Mouse (Mus musculus): Measurements from ENCODE around the gene Ltbp3. TPM values are rescaled to one million over a fixed set of nuclear protein-coding genes. Genes with fewer than 3 reads are reported as not detected.
A peak's percentile ranks its signal among the peaks of the same experiment; 100 is the strongest.

Gene Ltbp3
- polyA plus RNA-seq, 1 experiment from 2014 or later: 30.1 TPM

DNA sequence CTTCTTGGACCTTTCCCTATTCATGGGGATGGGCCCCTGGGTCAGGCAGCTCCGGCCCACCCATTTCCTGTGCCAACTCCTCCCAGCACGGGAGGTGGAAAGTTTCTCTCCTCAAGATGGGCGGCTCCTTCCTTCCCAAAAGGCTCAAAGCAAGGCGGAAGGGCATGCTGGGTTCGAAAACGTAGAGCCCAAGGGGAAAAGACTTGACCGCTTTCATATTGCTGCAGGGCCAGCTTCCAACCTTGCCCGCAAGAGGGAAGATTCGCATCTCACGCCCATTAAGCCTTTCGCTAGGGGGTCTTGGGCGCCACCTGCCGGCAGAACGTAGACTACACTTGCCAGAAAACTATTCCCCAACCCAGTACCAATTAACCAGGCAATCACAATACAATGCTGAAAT, 13.0 kb upstream of the Ltbp3 start:
- H3K4me2 ChIP-seq (ENCODE audit: low read length): peak overlapping the region; percentile 98
- H3K4me1 ChIP-seq (replicated peaks; ENCODE audit: control insufficient read depth, insufficient read depth, low read length): peaks cover 57% of the 10 kb centered on the region
- ATAC-seq (replicated peaks; ENCODE audit: low FRiP score, low TSS enrichment, low read depth) (no peak), DNase-seq (ENCODE audit: low spot score) (peak; percentile 99)
- H3K9me3 ChIP-seq (ENCODE audit: control insufficient read depth, low read length): no peaks in the 10 kb centered on the region
- no peak overlapping the region for H3K27ac ChIP-seq (ENCODE audit: low read depth)
- WGBS: 2% methylated on average over 14 of the region's 14 CpGs
- peak overlapping the region; percentile 30; the same call in 1 of the 2 replicates for H3K9ac ChIP-seq (ENCODE audit: low read length)
- no peaks in the 10 kb centered on the region for H3K27me3 ChIP-seq (replicated peaks; ENCODE audit: control insufficient read depth, insufficient read depth, low read length)
- peaks cover 12% of the 10 kb centered on the region for H3K36me3 ChIP-seq (ENCODE audit: control insufficient read depth, insufficient read depth, low read length)
- H3K4me3 ChIP-seq (ENCODE audit: low read depth, low read length): peak overlapping the region; percentile 92

DNA sequence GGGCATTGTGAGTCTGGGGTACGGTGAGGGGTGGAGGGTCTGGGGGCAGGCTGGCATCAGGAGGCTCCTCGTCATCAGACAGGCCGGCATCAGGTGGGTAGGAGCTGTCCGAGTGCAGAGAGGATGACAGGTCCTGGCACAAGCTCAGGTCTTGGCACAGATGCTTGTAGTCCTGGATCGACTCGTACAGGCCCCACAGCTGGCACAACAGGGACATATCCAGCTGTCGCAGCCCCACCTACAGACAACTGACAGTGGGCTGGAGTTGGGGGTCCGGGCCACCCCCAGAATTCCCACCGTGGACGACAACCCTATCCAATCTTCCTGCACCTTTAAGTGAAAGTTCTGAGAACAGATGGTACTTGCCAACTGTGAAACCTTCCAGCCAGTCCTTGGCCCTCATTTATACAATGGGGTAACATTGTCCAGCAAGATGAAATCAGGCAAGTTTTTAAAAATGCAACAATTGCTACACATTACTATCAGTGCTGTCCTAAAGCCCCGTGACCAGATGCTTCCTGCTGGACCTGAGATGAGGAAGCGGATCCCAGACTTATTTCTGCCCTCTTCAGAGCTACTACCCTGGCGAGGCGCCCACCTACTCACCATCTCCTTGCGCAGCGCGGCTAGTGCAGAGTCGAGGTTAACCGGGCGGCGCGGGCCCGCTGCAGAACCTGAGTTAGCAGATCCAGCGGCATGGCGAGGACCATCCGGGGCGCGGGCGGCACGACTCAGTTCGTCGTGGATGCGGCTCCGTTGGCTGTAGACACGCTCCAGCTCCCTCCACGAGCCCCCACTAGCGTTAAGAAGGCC, 11.9 kb upstream of the Ltbp3 start:
- 9% methylated on average over 37 of the region's 37 CpGs for WGBS
- DNase-seq (ENCODE audit: low spot score) (peak; percentile 81), ATAC-seq (replicated peaks; ENCODE audit: low FRiP score, low TSS enrichment, low read depth) (peak; percentile 13)
- Histone ChIP-seq H3K36me3 (ENCODE audit: control insufficient read depth, insufficient read depth, low read length) (peaks cover 10% of the 10 kb centered on the region), H3K27me3 (replicated peaks; ENCODE audit: control insufficient read depth, insufficient read depth, low read length) (no peaks in the 10 kb centered on the region), H3K9me3 (ENCODE audit: control insufficient read depth, low read length) (no peaks in the 10 kb centered on the region), H3K4me2 (ENCODE audit: low read length) (peak overlapping the region; percentile 98), H3K4me1 (replicated peaks; ENCODE audit: control insufficient read depth, insufficient read depth, low read length) (peaks cover 57% of the 10 kb centered on the region), H3K4me3 (ENCODE audit: low read depth, low read length) (peak overlapping the region; percentile 92), H3K27ac (ENCODE audit: low read depth) (peak overlapping the region; percentile 90), H3K9ac (ENCODE audit: low read length) (peak overlapping the region; percentile 99)

DNA sequence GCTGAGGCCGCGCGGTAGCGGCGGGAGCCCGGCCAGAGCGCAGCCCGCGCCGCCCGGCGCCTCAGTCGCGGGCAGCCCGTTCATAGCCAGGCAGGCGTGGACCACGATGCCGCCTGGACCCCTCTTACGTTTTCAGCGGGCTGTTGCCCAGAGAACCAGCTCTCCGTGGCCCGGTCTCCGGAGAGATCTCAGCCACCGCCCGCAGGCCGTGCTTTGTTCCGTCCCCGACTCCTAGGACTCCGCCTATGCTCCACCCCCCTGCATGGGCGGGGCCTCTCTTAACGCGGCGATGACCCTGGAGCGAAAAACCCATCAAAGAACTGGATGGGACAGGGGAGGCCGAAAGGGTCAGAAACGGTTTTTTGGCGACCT, 11.3 kb upstream of the Ltbp3 start, which contains the start of gene Fam89b:
Gene Fam89b (minus strand): TSS at position 210 of the 372 bp plus-strand sequence.
- ATAC-seq (replicated peaks; ENCODE audit: low FRiP score, low TSS enrichment, low read depth) (peak; percentile 75), DNase-seq (ENCODE audit: low spot score) (peak; percentile 93)
- no peaks in the 10 kb centered on the region for H3K27me3 ChIP-seq (replicated peaks; ENCODE audit: control insufficient read depth, insufficient read depth, low read length)
- WGBS: 0% methylated on average over 37 of the region's 37 CpGs
- H3K36me3 ChIP-seq (ENCODE audit: control insufficient read depth, insufficient read depth, low read length): peaks cover 4% of the 10 kb centered on the region
- peaks cover 52% of the 10 kb centered on the region for H3K4me1 ChIP-seq (replicated peaks; ENCODE audit: control insufficient read depth, insufficient read depth, low read length)
- peak within 1 kb of the TSS; percentile 92 for H3K4me3 ChIP-seq (ENCODE audit: low read depth, low read length)
- peak within 1 kb of the TSS; percentile 90 for H3K27ac ChIP-seq (ENCODE audit: low read depth)
- no peaks in the 10 kb centered on the region for H3K9me3 ChIP-seq (ENCODE audit: control insufficient read depth, low read length)
- peak within 1 kb of the TSS; percentile 99 for H3K9ac ChIP-seq (ENCODE audit: low read length)
- H3K4me2 ChIP-seq (ENCODE audit: low read length): peak within 1 kb of the TSS; percentile 98

DNA sequence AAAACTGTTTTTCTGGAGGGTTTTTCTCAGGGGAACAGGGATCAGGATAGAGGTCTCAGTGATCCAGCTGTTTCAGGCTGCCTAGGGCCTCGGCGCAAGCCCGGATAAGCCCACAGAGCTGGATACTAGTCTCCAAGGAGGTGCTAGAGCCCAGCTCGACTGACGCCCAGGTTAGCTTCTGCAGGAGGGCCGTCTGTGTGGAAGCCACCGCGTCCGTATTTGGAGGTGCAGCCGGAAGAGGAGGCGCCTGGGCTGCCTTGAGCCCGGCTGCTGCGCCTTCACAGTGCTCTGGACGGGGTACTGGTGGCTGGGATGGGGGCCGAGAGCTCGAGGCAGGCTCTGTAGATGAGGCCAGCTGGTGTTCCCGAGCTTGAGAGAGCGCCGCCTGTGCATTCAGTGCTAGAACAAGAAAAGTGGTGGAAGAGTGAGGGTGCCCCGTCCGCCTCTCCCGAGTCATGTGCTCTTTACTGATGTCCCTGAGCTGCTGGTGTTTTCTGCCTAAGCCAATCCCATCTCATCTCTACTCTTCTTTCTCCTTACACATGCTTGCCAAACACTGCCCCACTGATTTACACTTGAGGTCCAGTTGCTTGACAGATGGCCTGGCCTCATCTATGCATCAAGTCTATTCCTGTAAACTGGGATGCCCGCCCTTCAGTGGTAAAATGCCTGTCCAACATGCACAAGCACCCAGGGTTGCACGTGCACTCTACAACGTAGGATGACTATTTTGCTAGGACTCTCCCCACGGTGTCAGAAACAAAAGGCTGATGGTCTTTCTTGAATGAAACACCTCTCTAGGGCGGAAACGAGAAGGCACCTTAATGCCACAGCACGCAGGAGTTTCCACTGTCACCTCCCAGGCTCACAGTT, 10.2 kb upstream of the Ltbp3 start:
- peaks cover 42% of the 10 kb centered on the region for H3K4me1 ChIP-seq (replicated peaks; ENCODE audit: control insufficient read depth, insufficient read depth, low read length)
- WGBS: 74% methylated on average over 29 of the region's 29 CpGs
- H3K36me3 ChIP-seq (ENCODE audit: control insufficient read depth, insufficient read depth, low read length): no peaks in the 10 kb centered on the region; the same call in 1 of the 2 replicates
- peak overlapping the region; percentile 84 for H3K4me3 ChIP-seq (ENCODE audit: low read depth, low read length)
- H3K4me2 ChIP-seq (ENCODE audit: low read length): peak overlapping the region; percentile 97
- no peak for DNase-seq (ENCODE audit: low spot score)
- H3K27ac ChIP-seq (ENCODE audit: low read depth): no peak overlapping the region
- no peaks in the 10 kb centered on the region for H3K27me3 ChIP-seq (replicated peaks; ENCODE audit: control insufficient read depth, insufficient read depth, low read length)
- ATAC-seq (replicated peaks; ENCODE audit: low FRiP score, low TSS enrichment, low read depth): no peak
- no peaks in the 10 kb centered on the region for H3K9me3 ChIP-seq (ENCODE audit: control insufficient read depth, low read length)
- H3K9ac ChIP-seq (ENCODE audit: low read length): peak overlapping the region; percentile 78

DNA sequence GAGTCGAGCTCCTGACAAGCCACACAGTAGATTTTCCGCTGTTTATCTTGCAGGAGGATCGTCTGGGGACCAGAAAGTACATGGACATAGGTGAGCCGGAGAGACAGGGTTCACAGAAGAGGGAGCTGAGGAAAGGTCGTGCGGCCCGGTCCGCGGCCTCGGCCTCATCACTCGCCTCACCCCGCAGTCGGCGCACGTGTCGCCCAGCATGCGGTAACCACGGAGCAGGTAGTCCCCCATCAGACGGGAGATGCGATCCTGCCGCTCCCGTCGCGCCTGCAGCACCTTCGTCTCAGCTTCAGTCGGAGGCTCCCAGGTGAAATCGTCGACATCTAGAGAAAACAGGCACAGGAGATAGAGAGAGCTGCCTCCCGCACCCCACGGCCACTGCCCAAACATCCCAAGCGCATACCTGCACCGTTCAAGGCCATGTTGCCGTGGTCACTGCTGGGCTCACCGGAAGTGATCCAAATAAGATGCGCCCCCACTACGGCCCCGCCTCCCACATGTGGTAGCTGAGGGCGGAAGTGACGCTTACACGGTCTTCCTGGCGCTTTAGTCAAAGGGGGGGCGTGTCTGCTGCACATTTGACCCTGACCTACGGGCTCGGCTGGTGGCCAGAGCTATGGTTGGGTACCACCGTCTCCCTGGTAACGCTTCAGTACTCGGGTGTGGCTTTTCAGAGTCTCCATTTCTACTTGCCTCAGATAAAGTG, 9.3 kb upstream of the Ltbp3 start:
- WGBS: under 1% methylated on average over 47 of the region's 47 CpGs
- H3K9me3 ChIP-seq (ENCODE audit: control insufficient read depth, low read length): no peaks in the 10 kb centered on the region
- peaks cover 38% of the 10 kb centered on the region for H3K4me1 ChIP-seq (replicated peaks; ENCODE audit: control insufficient read depth, insufficient read depth, low read length)
- peak; percentile 96 for DNase-seq (ENCODE audit: low spot score)
- no peak overlapping the region for H3K27ac ChIP-seq (ENCODE audit: low read depth)
- H3K4me3 ChIP-seq (ENCODE audit: low read depth, low read length): peak overlapping the region; percentile 84
- 0 out of 2 replicates have a peak, but pooled peaks cover 4% of the 10 kb centered on the region for H3K27me3 ChIP-seq (replicated peaks; ENCODE audit: control insufficient read depth, insufficient read depth, low read length)
- H3K4me2 ChIP-seq (ENCODE audit: low read length): peak overlapping the region; percentile 97
- H3K9ac ChIP-seq (ENCODE audit: low read length): peak overlapping the region; percentile 78
- peak; percentile 85 for ATAC-seq (replicated peaks; ENCODE audit: low FRiP score, low TSS enrichment, low read depth)
- H3K36me3 ChIP-seq (ENCODE audit: control insufficient read depth, insufficient read depth, low read length): no peaks in the 10 kb centered on the region; the same call in 1 of the 2 replicates

DNA sequence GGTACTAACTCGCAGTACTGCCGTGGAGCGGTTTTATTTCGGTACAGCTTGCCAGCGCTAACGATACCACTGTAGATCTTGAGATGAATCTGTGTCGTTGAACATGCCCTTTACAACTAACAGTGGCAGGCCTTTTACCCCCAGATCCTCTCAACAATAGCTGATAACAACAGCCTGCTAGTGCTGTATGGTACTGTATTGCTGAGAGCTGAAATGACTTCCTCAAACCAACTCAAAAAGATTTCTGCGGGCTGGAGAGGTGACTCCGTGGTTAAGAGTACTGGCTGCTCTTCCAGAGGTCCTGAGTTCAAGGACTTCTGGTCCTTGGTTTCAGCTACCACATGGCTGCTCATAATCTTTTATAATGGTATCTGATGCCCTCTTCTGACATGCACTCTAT, 6.4 kb upstream of the Ltbp3 start:
- Histone ChIP-seq H3K4me1 (replicated peaks; ENCODE audit: control insufficient read depth, insufficient read depth, low read length) (peaks cover 16% of the 10 kb centered on the region), H3K9me3 (ENCODE audit: control insufficient read depth, low read length) (no peaks in the 10 kb centered on the region), H3K4me2 (ENCODE audit: low read length) (no peak overlapping the region), H3K4me3 (ENCODE audit: low read depth, low read length) (no peak overlapping the region), H3K27ac (ENCODE audit: low read depth) (no peak overlapping the region), H3K36me3 (ENCODE audit: control insufficient read depth, insufficient read depth, low read length) (no peaks in the 10 kb centered on the region; the same call in 1 of the 2 replicates), H3K27me3 (replicated peaks; ENCODE audit: control insufficient read depth, insufficient read depth, low read length) (0 out of 2 replicates have a peak, but pooled peaks cover 4% of the 10 kb centered on the region), H3K9ac (ENCODE audit: low read length) (no peak overlapping the region)
- DNase-seq (ENCODE audit: low spot score): no peak
- ATAC-seq (replicated peaks; ENCODE audit: low FRiP score, low TSS enrichment, low read depth): no peak
- 80% methylated on average over 9 of the region's 9 CpGs for WGBS

DNA sequence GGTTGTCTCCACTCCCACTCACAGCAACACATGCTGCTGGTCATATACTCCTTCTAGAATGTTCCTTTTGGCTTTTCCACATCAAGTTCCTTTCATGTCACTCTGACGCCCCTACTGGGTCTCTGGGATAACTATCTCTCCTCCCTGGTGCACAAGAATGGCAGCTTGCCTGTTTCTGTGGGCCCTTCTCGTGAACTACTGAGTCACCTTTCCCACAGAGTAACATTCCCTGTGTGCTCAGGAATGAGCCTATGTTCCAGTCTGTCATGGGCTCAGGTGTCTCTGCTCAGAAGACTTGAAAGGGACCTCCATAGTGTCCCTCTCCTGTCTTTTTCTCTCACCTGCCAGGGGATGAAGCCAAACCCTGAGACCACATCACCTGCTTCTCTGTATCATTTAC, 1.3 kb upstream of the Ltbp3 start:
- DNase-seq (ENCODE audit: low spot score) (no peak), ATAC-seq (replicated peaks; ENCODE audit: low FRiP score, low TSS enrichment, low read depth) (no peak)
- no peaks in the 10 kb centered on the region for H3K9me3 ChIP-seq (ENCODE audit: control insufficient read depth, low read length)

DNA sequence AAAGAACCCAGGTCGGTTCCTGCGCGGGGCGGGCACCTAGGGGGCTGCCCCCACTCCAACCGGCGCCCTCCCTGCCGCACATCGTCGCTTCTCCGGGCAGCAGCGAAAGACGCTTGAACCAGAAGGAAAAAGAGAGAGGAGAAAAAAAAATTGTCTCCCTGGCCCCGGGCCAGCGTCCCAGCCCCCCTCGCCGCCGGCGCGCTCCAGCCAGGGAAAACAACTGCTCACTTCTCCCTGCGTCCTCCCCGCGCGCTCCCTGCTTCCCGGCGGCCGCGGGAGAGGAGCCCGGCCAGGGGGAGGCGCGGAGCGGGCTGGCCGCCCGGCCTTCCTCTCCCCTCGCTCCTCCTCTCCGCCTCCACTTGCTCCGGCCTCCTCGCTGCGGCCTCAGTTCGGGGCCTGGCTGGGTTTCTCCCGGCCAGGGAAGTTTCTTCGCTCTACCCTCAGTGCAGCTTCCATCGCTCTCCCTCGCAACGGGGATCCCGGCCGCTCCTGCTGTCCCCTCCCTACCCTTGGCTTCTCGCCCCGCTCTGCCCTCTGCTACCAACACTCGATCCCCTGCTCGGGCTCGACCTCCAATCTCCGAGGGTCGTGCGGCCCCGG, 1.0 kb downstream of the Ltbp3 start:
- Histone ChIP-seq H3K4me1 (replicated peaks; ENCODE audit: control insufficient read depth, insufficient read depth, low read length) (peaks cover 28% of the 10 kb centered on the region), H3K27me3 (replicated peaks; ENCODE audit: control insufficient read depth, insufficient read depth, low read length) (no peaks in the 10 kb centered on the region), H3K9ac (ENCODE audit: low read length) (peak overlapping the region; percentile 83), H3K4me2 (ENCODE audit: low read length) (peak overlapping the region; percentile 89), H3K9me3 (ENCODE audit: control insufficient read depth, low read length) (no peaks in the 10 kb centered on the region), H3K27ac (ENCODE audit: low read depth) (peak overlapping the region; percentile 85), H3K4me3 (ENCODE audit: low read depth, low read length) (peak overlapping the region; percentile 74), H3K36me3 (ENCODE audit: control insufficient read depth, insufficient read depth, low read length) (no peaks in the 10 kb centered on the region)
- DNase-seq (ENCODE audit: low spot score) (peak; percentile 89), ATAC-seq (replicated peaks; ENCODE audit: low FRiP score, low TSS enrichment, low read depth) (peak; percentile 45)
- 2% methylated on average over 53 of the region's 55 CpGs for WGBS

More for the DNA sequence above, 1.3 kb upstream of the Ltbp3 start:
- 66% methylated on average over 2 of the region's 2 CpGs for WGBS
- Histone ChIP-seq H3K4me2 (ENCODE audit: low read length) (no peak overlapping the region), H3K4me1 (replicated peaks; ENCODE audit: control insufficient read depth, insufficient read depth, low read length) (peaks cover 18% of the 10 kb centered on the region), H3K36me3 (ENCODE audit: control insufficient read depth, insufficient read depth, low read length) (no peaks in the 10 kb centered on the region), H3K27ac (ENCODE audit: low read depth) (no peak overlapping the region), H3K9ac (ENCODE audit: low read length) (no peak overlapping the region), H3K4me3 (ENCODE audit: low read depth, low read length) (no peak overlapping the region), H3K27me3 (replicated peaks; ENCODE audit: control insufficient read depth, insufficient read depth, low read length) (0 out of 2 replicates have a peak, but pooled peaks cover 4% of the 10 kb centered on the region)
